Mouse (Mus musculus): ENCODE measurements around the gene Gm8005. TPM values are rescaled to one million over a fixed set of nuclear protein-coding genes. Genes with fewer than 3 reads are reported as not detected.
"Not testable (repeated sequence)": the region's sequence is repeated elsewhere in the genome, so short reads cannot be mapped to it uniquely, and the experiment has no call there.

Gene Gm8005
- not detected for total RNA-seq (2022)

DNA sequence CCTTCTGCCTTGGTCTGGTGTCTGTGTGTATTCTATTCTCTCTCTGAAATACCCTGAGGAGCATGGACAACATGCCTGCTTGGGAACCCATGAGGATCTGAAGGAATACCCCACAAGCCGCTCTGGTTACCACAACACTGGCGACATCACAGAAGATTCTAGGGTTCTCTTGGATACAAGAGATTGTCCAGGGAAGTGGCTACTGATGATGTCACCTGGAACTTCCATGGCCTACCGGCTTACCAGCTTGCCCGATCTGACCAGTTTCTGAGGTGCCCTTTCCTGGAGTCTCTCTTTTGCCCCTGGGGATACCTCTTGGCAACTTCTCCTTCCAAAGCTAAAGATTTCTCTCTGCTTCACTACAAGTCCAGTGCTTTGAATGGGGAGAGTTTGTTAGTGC lies at the start of gene Gm8005:
Gm8005 (minus strand) TSS at position 101 of the 400 bp plus-strand sequence.
- DNase-seq (ENCODE audit: low spot score in 2 of 2) = not testable (repeated sequence)

- not testable (repeated sequence) for DNase-seq (ENCODE audit: low spot score in 2 of 2)
These were observed 24.1 kb upstream of the Gm8005 start, which contains the start of gene Gm8011 for GRCm38 (mm10) chr14:42463581-42463980. Gene Gm8011, plus strand, starts transcription at chr14:42463881.

Other genes starting within 250 kb of the Gm8005 start
- 1 to 10 TPM; 1.1 to 2.7 (median 2.2) TPM for gene Gm3573, start 248.9 kb downstream of the Gm8005 start, total RNA-seq (2022)
- gene Gm17026, start 179.6 kb downstream of the Gm8005 start, total RNA-seq (2022) = not detected
- not detected for gene Gm9611, start 142.3 kb downstream of the Gm8005 start, total RNA-seq (2022)
- not detected for gene Gm7995, start 129.5 kb downstream of the Gm8005 start, total RNA-seq (2022)
- gene Gm8011, start 24.2 kb upstream of the Gm8005 start, total RNA-seq (2022) = not detected
- gene Gm8020, start 62.7 kb upstream of the Gm8005 start, total RNA-seq (2022) = not detected
- not detected for gene Gm8024, start 84.6 kb upstream of the Gm8005 start, total RNA-seq (2022)
- not detected for gene Gm17124, start 160.2 kb upstream of the Gm8005 start, total RNA-seq (2022)
- gene Gm3633, start 202.2 kb upstream of the Gm8005 start, total RNA-seq (2022) = not detected
- gene Gm10378, start 216.3 kb upstream of the Gm8005 start, total RNA-seq (2022) = not detected

Data from layer of hippocampus, adult 8-10 months (tissue).